ENCODE assay signal across 8 mouse cellular contexts in the genomic region with DNA sequence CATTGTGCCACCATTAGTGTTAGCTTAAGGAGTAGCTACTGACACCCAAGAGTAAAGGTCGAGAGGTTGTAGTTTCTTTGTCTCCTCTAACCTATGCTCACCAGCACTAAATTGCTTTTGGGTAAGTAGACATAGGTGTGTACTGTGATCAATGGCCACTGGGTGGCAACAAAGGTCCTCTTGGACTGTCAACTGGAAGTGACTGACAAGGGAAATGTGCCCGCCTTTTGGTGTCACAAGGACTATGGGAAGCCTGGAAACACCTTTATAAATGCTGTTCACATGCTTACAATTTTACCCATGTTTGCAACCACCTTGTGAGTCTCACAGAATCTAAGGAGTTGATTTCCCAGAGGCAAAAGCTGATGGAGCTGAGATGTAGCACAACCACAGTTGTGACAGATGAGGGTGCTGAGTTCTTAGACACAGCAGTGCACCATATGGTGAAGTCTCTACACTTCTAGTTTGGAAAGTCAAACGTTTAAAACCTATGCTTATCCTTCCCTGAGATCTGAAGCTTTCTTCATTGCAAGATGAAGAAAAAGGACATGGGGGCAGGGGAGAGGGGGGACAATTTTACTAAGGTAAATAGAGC.
DNase-seq lines count a peak whose midpoint lies in the region; ATAC-seq lines count a peak whose summit lies in the region.
"Had no signal": no experiment of that assay in that cellular context is flagged by ENCODE, and none has a peak within 500 bp of the region (broad histone marks: within the 10 kb centered on the region; RNA-seq: fewer than 3 reads in every experiment).

No protein-coding gene starts in this region.

- no peaks in the 10 kb centered on the region for H3K36me3 ChIP-seq in midbrain, embryonic 12.5 days
- H3K36me3 ChIP-seq in midbrain, embryonic 10.5 days = no peaks in the 10 kb centered on the region
- no peaks in the 10 kb centered on the region for H3K36me3 ChIP-seq in embryonic facial prominence, embryonic 10.5 days (replicated peaks)
- H3K36me3 ChIP-seq in intestine, embryonic 16.5 days (ENCODE audit: control insufficient read depth, insufficient read depth, low read length) = no peaks in the 10 kb centered on the region
- no peaks in the 10 kb centered on the region for H3K36me3 ChIP-seq in liver, embryonic 16.5 days (ENCODE audit: control insufficient read depth, insufficient read depth)

- H3K27me3 ChIP-seq in midbrain, embryonic 12.5 days = no peaks in the 10 kb centered on the region; the same call in 1 of the 2 replicates
- peaks cover 14% of the 10 kb centered on the region; the same call in 1 of the 2 replicates for H3K27me3 ChIP-seq in midbrain, embryonic 10.5 days (ENCODE audit: low read depth, poor library complexity, severe bottlenecking)
- H3K27me3 ChIP-seq in embryonic facial prominence, embryonic 10.5 days (replicated peaks; ENCODE audit: low read depth, poor library complexity, severe bottlenecking) = no peaks in the 10 kb centered on the region
- H3K27me3 ChIP-seq in intestine, embryonic 16.5 days (replicated peaks; ENCODE audit: control insufficient read depth, insufficient read depth, low read length) = no peaks in the 10 kb centered on the region
- no peaks in the 10 kb centered on the region for H3K27me3 ChIP-seq in liver, embryonic 16.5 days (ENCODE audit: control insufficient read depth, insufficient read depth, low read depth, low read length)

- no peak for DNase-seq in midbrain, embryonic 10.5 days (ENCODE audit: low spot score)
- DNase-seq in adrenal gland, postnatal 25 days = peak; percentile 13
- peak; percentile 38 for DNase-seq in embryonic facial prominence, embryonic 10.5 days (ENCODE audit: low spot score)
- DNase-seq in spleen, postnatal 10 days (ENCODE audit: low spot score in 2 of 2) = peak; percentile 27 to 60

- no peak overlapping the region for H3K4me3 ChIP-seq in midbrain, embryonic 12.5 days
- no peak overlapping the region for H3K4me3 ChIP-seq in midbrain, embryonic 10.5 days
- no peak overlapping the region for H3K4me3 ChIP-seq in embryonic facial prominence, embryonic 10.5 days
- H3K4me3 ChIP-seq in intestine, embryonic 16.5 days (ENCODE audit: low read length) = no peak overlapping the region
- no peak overlapping the region for H3K4me3 ChIP-seq in liver, embryonic 16.5 days (ENCODE audit: low read depth, low read length)
- H3K4me3 ChIP-seq: erythroblast, embryonic 14.5 days had no signal

- 0 out of 2 replicates have a peak, but pooled peaks have one; percentile 34 for ATAC-seq in midbrain, embryonic 12.5 days (ENCODE audit: low FRiP score, low read depth)
- peak; percentile 44; the same call in 1 of the 2 replicates for ATAC-seq in intestine, embryonic 16.5 days
- 0 out of 2 replicates have a peak, but pooled peaks have one; percentile 24 for ATAC-seq in liver, embryonic 16.5 days (ENCODE audit: low read depth)

- no peak overlapping the region for H3K4me2 ChIP-seq in midbrain, embryonic 12.5 days (replicated peaks)
- no peak overlapping the region for H3K4me2 ChIP-seq in intestine, embryonic 16.5 days (ENCODE audit: low read depth, low read length)
- H3K4me2 ChIP-seq in liver, embryonic 16.5 days (ENCODE audit: low read depth, low read length) = no peak overlapping the region

- H3K27ac ChIP-seq in midbrain, embryonic 12.5 days (replicated peaks) = no peak overlapping the region
- H3K27ac ChIP-seq in midbrain, embryonic 10.5 days (replicated peaks) = no peak overlapping the region
- no peak overlapping the region for H3K27ac ChIP-seq in embryonic facial prominence, embryonic 10.5 days (replicated peaks)
- H3K27ac ChIP-seq in intestine, embryonic 16.5 days (ENCODE audit: low read length) = no peak overlapping the region
- H3K27ac ChIP-seq in liver, embryonic 16.5 days (ENCODE audit: low read length) = no peak overlapping the region

- 34% methylated on average over 3 of the region's 3 CpGs for WGBS in midbrain, embryonic 12.5 days
- WGBS in midbrain, embryonic 10.5 days = 32% methylated on average over 3 of the region's 3 CpGs
- WGBS in embryonic facial prominence, embryonic 10.5 days = 33% methylated on average over 3 of the region's 3 CpGs
- WGBS in intestine, embryonic 16.5 days = 37% methylated on average over 3 of the region's 3 CpGs
- WGBS in liver, embryonic 16.5 days (ENCODE audit: insufficient replicate concordance) = 10% methylated on average over 3 of the region's 3 CpGs

- peaks cover 14% of the 10 kb centered on the region for H3K4me1 ChIP-seq in midbrain, embryonic 12.5 days
- H3K4me1 ChIP-seq in midbrain, embryonic 10.5 days = peaks cover 7% of the 10 kb centered on the region
- H3K4me1 ChIP-seq in embryonic facial prominence, embryonic 10.5 days = peaks cover 13% of the 10 kb centered on the region; the same call in 1 of the 2 replicates
- no peaks in the 10 kb centered on the region for H3K4me1 ChIP-seq in intestine, embryonic 16.5 days (ENCODE audit: control insufficient read depth, insufficient read depth, low read length)
- peaks cover 31% of the 10 kb centered on the region for H3K4me1 ChIP-seq in liver, embryonic 16.5 days (ENCODE audit: control insufficient read depth, low read depth, low read length)

- no peak overlapping the region for H3K9ac ChIP-seq in midbrain, embryonic 12.5 days (replicated peaks)
- no peak overlapping the region for H3K9ac ChIP-seq in intestine, embryonic 16.5 days (ENCODE audit: low read depth, low read length)
- no peak overlapping the region for H3K9ac ChIP-seq in liver, embryonic 16.5 days (ENCODE audit: low read depth, low read length)

- H3K9me3 ChIP-seq in midbrain, embryonic 12.5 days = peaks cover 4% of the 10 kb centered on the region; the same call in 1 of the 2 replicates
- peaks cover 6% of the 10 kb centered on the region; the same call in 1 of the 2 replicates for H3K9me3 ChIP-seq in midbrain, embryonic 10.5 days (replicated peaks)
- H3K9me3 ChIP-seq in embryonic facial prominence, embryonic 10.5 days = 0 out of 2 replicates have a peak, but pooled peaks cover 4% of the 10 kb centered on the region
- H3K9me3 ChIP-seq in intestine, embryonic 16.5 days (ENCODE audit: control insufficient read depth, low read length) = no peaks in the 10 kb centered on the region
- no peaks in the 10 kb centered on the region for H3K9me3 ChIP-seq in liver, embryonic 16.5 days (replicated peaks; ENCODE audit: control insufficient read depth, low read length)
